Mouse (Mus musculus): Measurements from ENCODE around the gene D6Ertd527e.

D6Ertd527e gene

GRCm38 (mm10) chr6:87153231-87153580 is 48.7 kb downstream of the D6Ertd527e start:
- DNase-seq: no peak

- DNase-seq: no peak
Observed at GRCm38 (mm10) chr6:87153836-87154235, 49.3 kb downstream of the D6Ertd527e start.

- DNase-seq: no peak
Observed at GRCm38 (mm10) chr6:87158062-87158623, 53.6 kb downstream of the D6Ertd527e start.

- DNase-seq: no peak
Observed at GRCm38 (mm10) chr6:87160196-87160595, 55.6 kb downstream of the D6Ertd527e start.

GRCm38 (mm10) chr6:87161391-87162263 is 57.1 kb downstream of the D6Ertd527e start:
- DNase-seq: no peak
